Mouse (Mus musculus): Measurements from ENCODE around the gene Ccdc38.

- TF ChIP-seq GATA1 (IDR thresholded peaks at IDR 0.05; ENCODE audit: borderline replicate concordance, low read length) (no peak), FLI1 (IDR thresholded peaks at IDR 0.05; ENCODE audit: low read length) (no peak)
Measured at GRCm38 (mm10) chr10:93542356-93542755, 1.9 kb downstream of the Ccdc38 start.

Data from megakaryocyte, embryonic 14.5 days (primary cell).